Comparison of ENCODE assay signal across 9 mouse cellular contexts in the genomic region with DNA sequence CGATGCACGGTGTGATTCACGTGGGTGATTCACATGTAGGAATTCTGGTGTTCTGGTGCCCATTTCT. TPM values are rescaled to one million over a fixed set of nuclear protein-coding genes. Genes with fewer than 3 reads are reported as not detected.
DNase-seq lines count a peak whose midpoint lies in the region; ATAC-seq lines count a peak whose summit lies in the region.
"Had no signal": no experiment of that assay in that cellular context is flagged by ENCODE, and none has a peak within 500 bp of the region (broad histone marks: within the 10 kb centered on the region; RNA-seq: fewer than 3 reads in every experiment).

A gene (plus strand): TSS at position 45 of the 67 bp plus-strand sequence.

- peaks cover 9% of the 10 kb centered on the region for H3K4me1 ChIP-seq in kidney, embryonic 16.5 days (ENCODE audit: insufficient read depth, low read length)
- no peaks in the 10 kb centered on the region; the same call in 1 of the 2 replicates for H3K4me1 ChIP-seq in brown adipose tissue, adult 24 weeks (ENCODE audit: control insufficient read depth, insufficient read depth, insufficient read length, low read length)
- peaks cover 36% of the 10 kb centered on the region for H3K4me1 ChIP-seq in hindbrain, embryonic 13.5 days (replicated peaks)
- H3K4me1 ChIP-seq in midbrain, embryonic 13.5 days (replicated peaks): peaks cover 34% of the 10 kb centered on the region

- peak within 1 kb of the TSS; percentile 63 for H3K9ac ChIP-seq in kidney, embryonic 16.5 days (replicated peaks; ENCODE audit: low read length)
- H3K9ac ChIP-seq in hindbrain, embryonic 13.5 days: peak within 1 kb of the TSS; percentile 70
- H3K9ac ChIP-seq in midbrain, embryonic 13.5 days (replicated peaks): peak within 1 kb of the TSS; percentile 64

- H3K36me3 ChIP-seq in kidney, embryonic 16.5 days (ENCODE audit: insufficient read depth, low read length): no peaks in the 10 kb centered on the region
- H3K36me3 ChIP-seq in hindbrain, embryonic 13.5 days: no peaks in the 10 kb centered on the region
- no peaks in the 10 kb centered on the region for H3K36me3 ChIP-seq in midbrain, embryonic 13.5 days

- peak within 1 kb of the TSS; percentile 67; the same call in 1 of the 2 replicates for H3K27ac ChIP-seq in kidney, embryonic 16.5 days (ENCODE audit: low read length)
- H3K27ac ChIP-seq in brown adipose tissue, adult 24 weeks (replicated peaks; ENCODE audit: low read depth, low read length): peak within 1 kb of the TSS; percentile 47
- H3K27ac ChIP-seq in hindbrain, embryonic 13.5 days: peak within 1 kb of the TSS; percentile 63
- H3K27ac ChIP-seq in midbrain, embryonic 13.5 days: peak within 1 kb of the TSS; percentile 60; the same call in 1 of the 2 replicates

- peak within 1 kb of the TSS; percentile 61 for H3K4me3 ChIP-seq in kidney, embryonic 16.5 days (ENCODE audit: low read length)
- H3K4me3 ChIP-seq in brown adipose tissue, adult 24 weeks (ENCODE audit: insufficient read depth, low read depth, low read length): peak within 1 kb of the TSS; percentile 68
- peak within 1 kb of the TSS; percentile 51 for H3K4me3 ChIP-seq in hindbrain, embryonic 13.5 days
- peak within 1 kb of the TSS; percentile 61 for H3K4me3 ChIP-seq in midbrain, embryonic 13.5 days (replicated peaks)

- peak within 1 kb of the TSS; percentile 77 for H3K4me2 ChIP-seq in kidney, embryonic 16.5 days (replicated peaks; ENCODE audit: low read depth, low read length)
- H3K4me2 ChIP-seq in hindbrain, embryonic 13.5 days: peak within 1 kb of the TSS; percentile 73
- peak within 1 kb of the TSS; percentile 84 for H3K4me2 ChIP-seq in midbrain, embryonic 13.5 days (replicated peaks)

- ATAC-seq in kidney, embryonic 16.5 days (ENCODE audit: low FRiP score, low TSS enrichment): no peak
- ATAC-seq in hindbrain, embryonic 13.5 days (ENCODE audit: low FRiP score): no peak
- ATAC-seq in midbrain, embryonic 13.5 days: no peak

- H3K9me3 ChIP-seq in kidney, embryonic 16.5 days (ENCODE audit: low read length): no peaks in the 10 kb centered on the region
- no peaks in the 10 kb centered on the region for H3K9me3 ChIP-seq in hindbrain, embryonic 13.5 days
- H3K9me3 ChIP-seq in midbrain, embryonic 13.5 days: no peaks in the 10 kb centered on the region

- H3K27me3 ChIP-seq in kidney, embryonic 16.5 days (ENCODE audit: insufficient read depth, low read length): no peaks in the 10 kb centered on the region
- peaks cover 40% of the 10 kb centered on the region for H3K27me3 ChIP-seq in hindbrain, embryonic 13.5 days
- peaks cover 37% of the 10 kb centered on the region for H3K27me3 ChIP-seq in midbrain, embryonic 13.5 days

- 3% methylated on average over 3 of the region's 3 CpGs for WGBS in kidney, embryonic 16.5 days
- WGBS in hindbrain, embryonic 13.5 days: 0% methylated on average over 3 of the region's 3 CpGs
- 3% methylated on average over 3 of the region's 3 CpGs for WGBS in midbrain, embryonic 13.5 days

- no peak for DNase-seq in kidney, postnatal 10 days
- no peak for DNase-seq in layer of hippocampus, adult 9-10 months (ENCODE audit: low spot score)
- no peak for DNase-seq in cerebellum, postnatal 10 days
- no peak for DNase-seq in adrenal gland, postnatal 14 days

RNA-seq across cellular contexts. Expression of the gene that starts here (rescaled TPM):
- 0.32 and 0.76 TPM in 2 replicates for polyA plus RNA-seq in kidney, embryonic 16.5 days (2015; fragmentation: Nextera tagmentation; extraction: Ambion mirVana)
- polyA plus RNA-seq in brown adipose tissue, adult 24 weeks (2012; ENCODE audit: insufficient read depth, insufficient read length, missing spikeins): not detected in 2 replicates
- 0.71 and 1.3 TPM in 2 replicates for polyA plus RNA-seq in hindbrain, embryonic 13.5 days (2015; fragmentation: Nextera tagmentation; extraction: Ambion mirVana)
- polyA plus RNA-seq in midbrain, embryonic 13.5 days (2015; fragmentation: Nextera tagmentation; extraction: Ambion mirVana): 0.39 and 0.43 TPM in 2 replicates
- total RNA-seq in adrenal gland, postnatal 14 days (2021): 1.2 and 1.6 TPM in 2 replicates
- total RNA-seq: neutrophil, adult 5-6 weeks had no signal
